Mouse (Mus musculus): ENCODE results near the gene Gstk1. TPM values are rescaled to one million over a fixed set of nuclear protein-coding genes. Genes with fewer than 3 reads are reported as not detected.

Gene Gstk1
- total RNA-seq, 1 experiment, result 8.1 TPM

DNA sequence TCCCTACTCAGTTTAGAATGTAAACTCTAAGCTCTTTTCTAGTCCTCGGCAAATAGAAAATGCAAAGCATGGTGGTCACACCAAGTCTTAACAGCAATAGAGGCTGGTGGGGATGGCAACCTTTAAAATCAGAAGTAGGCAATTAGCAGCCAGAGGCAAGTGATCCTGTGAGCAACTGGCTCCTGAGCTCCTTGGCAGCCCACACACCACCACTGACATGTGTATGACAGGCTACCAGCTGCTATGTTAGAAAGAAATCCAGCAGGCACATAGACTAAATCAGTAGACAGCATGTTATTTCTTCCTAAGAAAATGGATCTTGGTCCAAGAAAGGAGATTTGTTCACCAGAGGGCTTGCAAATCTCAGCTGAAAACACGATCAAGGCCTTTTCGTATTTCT, 14.5 kb upstream of the Gstk1 start:
- no peak overlapping the region for H3K4me3 ChIP-seq (ENCODE audit: insufficient read depth in 1 of 2, low read depth in 1 of 2, low read length in 2 of 2, poor library complexity in 1 of 2, severe bottlenecking in 1 of 2)

DNA sequence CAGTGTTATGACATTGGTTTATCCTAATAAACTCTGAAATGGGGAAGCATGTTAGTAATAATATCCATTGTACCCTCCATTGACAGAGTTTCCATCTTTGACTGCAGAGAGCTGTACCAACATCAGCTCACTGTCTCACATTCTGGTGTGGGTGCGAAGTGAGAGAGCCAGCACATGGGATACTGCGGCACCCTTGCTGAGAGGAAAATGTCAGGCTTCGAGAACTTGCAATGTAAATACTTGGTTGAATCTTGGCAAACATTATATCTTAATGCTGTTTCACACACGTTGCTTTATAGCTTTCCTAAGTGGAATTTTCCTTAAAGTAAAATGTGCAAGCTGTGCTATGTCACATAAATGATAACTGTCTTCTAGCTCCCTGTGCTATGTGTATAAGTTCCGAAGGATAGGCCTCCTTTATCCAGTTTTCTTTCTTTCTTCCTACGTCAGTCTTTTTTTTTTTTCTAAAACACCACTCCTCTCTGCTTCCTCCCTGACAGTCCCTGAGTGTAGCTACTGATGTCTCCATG, 8.4 kb upstream of the Gstk1 start:
- H3K36me3 ChIP-seq (ENCODE audit: control insufficient read depth, insufficient read depth, low read length, poor library complexity, severe bottlenecking), result no peaks in the 10 kb centered on the region
- no peak overlapping the region for H3K9ac ChIP-seq (ENCODE audit: insufficient read depth, low read depth, low read length, poor library complexity, severe bottlenecking)
- no peaks in the 10 kb centered on the region for H3K9me3 ChIP-seq (ENCODE audit: control insufficient read depth, insufficient read depth, low read depth, low read length)
- H3K4me3 ChIP-seq (ENCODE audit: insufficient read depth in 1 of 2, low read depth in 1 of 2, low read length in 2 of 2, poor library complexity in 1 of 2, severe bottlenecking in 1 of 2), result no peak overlapping the region
- no peaks in the 10 kb centered on the region for H3K4me1 ChIP-seq (ENCODE audit: control insufficient read depth in 2 of 2, insufficient read depth in 2 of 2, low read length in 2 of 2, poor library complexity in 1 of 2)
- no peak for DNase-seq (ENCODE audit: low read depth, low spot score)
- in situ Hi-C loops (cut with MboI; ENCODE audit: low sequenced_read_pairs in 2 of 2, unreplicated experiment in 2 of 2), result loop anchor here in 1 of 2 experiments (10.0 kb wide), 1 partner anchor 347 kb away; no protein-coding TSS in a partner anchor
- no peak overlapping the region for H3K27ac ChIP-seq (ENCODE audit: insufficient read depth, low read depth, low read length, poor library complexity, severe bottlenecking)
- TF ChIP-seq ZNF384 (IDR thresholded peaks at IDR 0.05; ENCODE audit: low read depth, low read length) (no peak), ZC3H11A (IDR thresholded peaks at IDR 0.05; ENCODE audit: borderline replicate concordance, low read depth, low read length) (no peak), MAFK (IDR thresholded peaks at IDR 0.05; ENCODE audit: insufficient read depth, low read depth, low read length) (no peak)

More for the DNA sequence above, 14.5 kb upstream of the Gstk1 start:
- no peak for DNase-seq (ENCODE audit: low read depth, low spot score)
- no peak for TF ChIP-seq MAFK (IDR thresholded peaks at IDR 0.05; ENCODE audit: insufficient read depth, low read depth, low read length)
- TF ChIP-seq ZC3H11A (IDR thresholded peaks at IDR 0.05; ENCODE audit: borderline replicate concordance, low read depth, low read length), result no peak
- TF ChIP-seq ZNF384 (IDR thresholded peaks at IDR 0.05; ENCODE audit: low read depth, low read length), result no peak
- no peak for TF ChIP-seq HCFC1 (IDR thresholded peaks at IDR 0.05; ENCODE audit: borderline replicate concordance, insufficient read depth, low read length)
- TF ChIP-seq CHD2 (IDR thresholded peaks at IDR 0.05; ENCODE audit: low read depth, low read length), result no peak
- Histone ChIP-seq H3K4me1 (ENCODE audit: control insufficient read depth in 2 of 2, insufficient read depth in 2 of 2, low read length in 2 of 2, poor library complexity in 1 of 2) (no peaks in the 10 kb centered on the region), H3K9ac (ENCODE audit: insufficient read depth, low read depth, low read length, poor library complexity, severe bottlenecking) (no peak overlapping the region), H3K27ac (ENCODE audit: insufficient read depth, low read depth, low read length, poor library complexity, severe bottlenecking) (no peak overlapping the region), H3K9me3 (ENCODE audit: control insufficient read depth, insufficient read depth, low read depth, low read length) (no peaks in the 10 kb centered on the region), H3K36me3 (ENCODE audit: control insufficient read depth, insufficient read depth, low read length, poor library complexity, severe bottlenecking) (no peaks in the 10 kb centered on the region)
- in situ Hi-C loops (cut with MboI; ENCODE audit: low sequenced_read_pairs in 2 of 2, unreplicated experiment in 2 of 2), result loop anchor here in 1 of 2 experiments (10.0 kb wide), 1 partner anchor 354 kb away; no protein-coding TSS in a partner anchor

DNA sequence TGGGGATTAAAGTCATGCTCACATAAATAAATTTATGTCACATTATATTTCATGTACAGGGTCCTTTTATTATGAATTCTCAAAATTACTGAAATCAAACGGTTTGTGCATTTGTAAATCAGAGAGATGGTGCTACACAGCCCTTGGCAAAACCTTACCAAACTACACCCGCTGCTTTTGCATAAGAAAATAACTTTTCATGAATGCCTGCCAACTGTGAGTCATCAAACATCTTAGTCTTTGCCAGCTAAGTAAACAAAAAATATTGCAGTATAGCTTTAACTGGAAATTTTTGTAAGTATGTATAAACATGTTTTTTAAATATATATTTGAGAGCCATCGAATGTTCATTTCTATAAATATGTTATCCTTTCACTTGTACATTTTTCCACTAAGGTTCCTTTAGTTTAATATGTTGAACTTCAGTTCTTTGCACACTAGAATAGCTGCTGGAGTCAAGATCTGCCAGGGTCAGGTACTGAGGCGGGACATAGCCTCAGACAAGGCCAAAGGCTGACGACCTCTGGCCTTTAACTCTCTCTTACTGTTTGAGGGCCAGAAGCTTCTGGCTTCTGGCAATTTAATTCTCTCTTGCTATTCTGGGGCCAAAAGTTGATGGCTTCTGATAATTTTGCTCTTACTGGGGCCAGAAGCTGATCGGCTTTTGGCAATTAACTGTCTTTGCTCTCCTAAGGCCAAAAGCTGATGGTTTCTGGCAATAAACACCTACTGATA, 4.3 kb upstream of the Gstk1 start:
- H3K9ac ChIP-seq (ENCODE audit: insufficient read depth, low read depth, low read length, poor library complexity, severe bottlenecking), result no peak overlapping the region
- TF ChIP-seq MAFK (IDR thresholded peaks at IDR 0.05; ENCODE audit: insufficient read depth, low read depth, low read length) (no peak), HCFC1 (IDR thresholded peaks at IDR 0.05; ENCODE audit: borderline replicate concordance, insufficient read depth, low read length) (no peak), ZNF384 (IDR thresholded peaks at IDR 0.05; ENCODE audit: low read depth, low read length) (no peak), CHD2 (IDR thresholded peaks at IDR 0.05; ENCODE audit: low read depth, low read length) (no peak), ZC3H11A (IDR thresholded peaks at IDR 0.05; ENCODE audit: borderline replicate concordance, low read depth, low read length) (no peak)
- H3K27ac ChIP-seq (ENCODE audit: insufficient read depth, low read depth, low read length, poor library complexity, severe bottlenecking), result no peak overlapping the region
- no peaks in the 10 kb centered on the region for H3K36me3 ChIP-seq (ENCODE audit: control insufficient read depth, insufficient read depth, low read length, poor library complexity, severe bottlenecking)
- no peaks in the 10 kb centered on the region for H3K4me1 ChIP-seq (ENCODE audit: control insufficient read depth in 2 of 2, insufficient read depth in 2 of 2, low read length in 2 of 2, poor library complexity in 1 of 2)
- in situ Hi-C loops (cut with MboI; ENCODE audit: low sequenced_read_pairs in 2 of 2, unreplicated experiment in 2 of 2), result no loop called here
- no peak for DNase-seq (ENCODE audit: low read depth, low spot score)
- no peaks in the 10 kb centered on the region for H3K9me3 ChIP-seq (ENCODE audit: control insufficient read depth, insufficient read depth, low read depth, low read length)
- no peak overlapping the region for H3K4me3 ChIP-seq (ENCODE audit: insufficient read depth in 1 of 2, low read depth in 1 of 2, low read length in 2 of 2, poor library complexity in 1 of 2, severe bottlenecking in 1 of 2)

DNA sequence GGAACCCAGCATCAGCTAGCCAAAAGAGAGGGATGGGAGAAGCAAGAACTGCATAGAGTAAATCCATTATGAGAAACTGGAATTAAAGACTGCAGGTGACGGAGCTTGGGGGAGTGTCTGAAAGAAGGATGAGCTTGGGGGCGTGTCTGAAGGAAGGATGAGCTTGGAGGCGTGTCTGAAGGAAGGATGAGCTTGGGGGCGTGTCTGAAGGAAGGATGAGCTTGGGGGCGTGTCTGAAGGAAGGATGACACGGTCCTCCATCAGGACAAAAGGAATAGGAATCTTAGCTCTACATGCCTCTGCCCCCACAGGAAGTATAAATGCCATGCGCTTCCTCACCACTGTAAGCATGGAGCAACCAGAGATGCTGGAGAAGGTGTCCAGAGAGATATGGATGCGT, 1.4 kb downstream of the Gstk1 start:
- Histone ChIP-seq H3K4me3 (ENCODE audit: insufficient read depth in 1 of 2, low read depth in 1 of 2, low read length in 2 of 2, poor library complexity in 1 of 2, severe bottlenecking in 1 of 2) (no peak overlapping the region), H3K9ac (ENCODE audit: insufficient read depth, low read depth, low read length, poor library complexity, severe bottlenecking) (no peak overlapping the region), H3K27ac (ENCODE audit: insufficient read depth, low read depth, low read length, poor library complexity, severe bottlenecking) (no peak overlapping the region), H3K36me3 (ENCODE audit: control insufficient read depth, insufficient read depth, low read length, poor library complexity, severe bottlenecking) (no peaks in the 10 kb centered on the region), H3K4me1 (ENCODE audit: control insufficient read depth in 2 of 2, insufficient read depth in 2 of 2, low read length in 2 of 2, poor library complexity in 1 of 2) (peaks cover 0 to 2% of the 10 kb centered on the region in 2 experiments; a peak in 1 of 4 replicates), H3K9me3 (ENCODE audit: control insufficient read depth, insufficient read depth, low read depth, low read length) (no peaks in the 10 kb centered on the region)
- in situ Hi-C loops (cut with MboI; ENCODE audit: low sequenced_read_pairs in 2 of 2, unreplicated experiment in 2 of 2), result no loop called here
- no peak for DNase-seq (ENCODE audit: low read depth, low spot score)
- no peak for TF ChIP-seq ZC3H11A (IDR thresholded peaks at IDR 0.05; ENCODE audit: borderline replicate concordance, low read depth, low read length)
- no peak for TF ChIP-seq MAFK (IDR thresholded peaks at IDR 0.05; ENCODE audit: insufficient read depth, low read depth, low read length)
- no peak for TF ChIP-seq HCFC1 (IDR thresholded peaks at IDR 0.05; ENCODE audit: borderline replicate concordance, insufficient read depth, low read length)
- no peak for TF ChIP-seq CHD2 (IDR thresholded peaks at IDR 0.05; ENCODE audit: low read depth, low read length)
- no peak for TF ChIP-seq ZNF384 (IDR thresholded peaks at IDR 0.05; ENCODE audit: low read depth, low read length)
